Mouse (Mus musculus): ENCODE data around the gene Bcat1.

The Bcat1 gene

GRCm38 (mm10) chr6:145104241-145104939 lies 28.4 kb upstream of the Bcat1 start:
- in situ Hi-C loops (cut with MboI; ENCODE audit: unreplicated experiment in 2 of 2), result loop anchor here in 1 of 2 experiments (25.0 kb wide), 2 partner anchors 1583 to 1983 kb away; partner anchors contain the start of genes Klhl42 and Mansc4

GRCm38 (mm10) chr6:145100923-145101322 lies 24.9 kb upstream of the Bcat1 start:
- in situ Hi-C loops (cut with MboI; ENCODE audit: unreplicated experiment in 2 of 2), result loop anchor here in 1 of 2 experiments (25.0 kb wide), 2 partner anchors 1586 to 1986 kb away; partner anchors contain the start of genes Klhl42 and Mansc4

DNA sequence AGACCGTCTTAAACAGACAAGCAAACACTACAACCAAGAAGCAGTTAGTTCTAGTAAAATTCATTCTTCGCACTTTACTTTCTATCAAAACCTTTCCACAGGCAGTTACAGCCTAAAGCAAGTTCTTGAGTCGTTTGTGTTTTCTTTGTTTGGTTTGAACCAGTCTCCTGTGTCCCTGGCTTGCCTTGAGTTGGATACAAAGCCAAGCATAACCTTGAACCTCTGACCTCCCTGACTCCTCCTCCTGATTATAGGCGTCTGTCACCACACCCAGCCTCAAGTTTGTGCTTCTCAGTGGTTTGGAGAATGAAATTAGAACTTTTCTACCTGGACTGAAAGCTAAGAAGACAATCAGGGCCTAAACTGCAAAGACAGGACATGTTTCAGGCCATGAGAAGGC lies 18.4 kb upstream of the Bcat1 start:
- in situ Hi-C loops (cut with MboI; ENCODE audit: unreplicated experiment in 2 of 2), result loop anchor here (5.0 kb wide), 2 partner anchors 33 to 63 kb away; no protein-coding TSS in a partner anchor

GRCm38 (mm10) chr6:145093038-145093622 lies 17.1 kb upstream of the Bcat1 start:
- in situ Hi-C loops (cut with MboI; ENCODE audit: unreplicated experiment in 2 of 2), result loop anchor here (5.0 kb wide), 2 partner anchors 34 to 64 kb away; no protein-coding TSS in a partner anchor

DNA sequence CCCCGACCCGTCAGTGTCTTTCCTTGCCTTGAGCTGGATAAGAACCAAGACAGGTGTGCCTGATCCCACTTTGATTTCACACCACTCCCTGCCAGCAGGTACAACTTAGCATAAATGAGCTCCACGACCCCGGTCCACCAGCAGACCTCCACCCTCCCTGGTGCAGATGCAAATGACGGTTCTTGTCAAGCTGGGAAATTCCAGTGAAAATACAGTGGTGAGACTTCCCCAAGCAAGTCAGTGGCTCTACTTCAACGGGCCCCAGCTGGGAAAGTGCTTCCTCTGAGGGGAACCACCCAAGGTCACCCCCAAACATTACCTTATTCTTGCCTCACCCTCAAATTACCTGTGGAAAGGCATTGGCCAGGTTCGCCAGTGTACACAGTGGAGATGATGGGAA lies 16.0 kb upstream of the Bcat1 start:
- in situ Hi-C loops (cut with MboI; ENCODE audit: unreplicated experiment in 2 of 2), result loop anchor here (5.0 kb wide), 2 partner anchors 35 to 65 kb away; no protein-coding TSS in a partner anchor

DNA sequence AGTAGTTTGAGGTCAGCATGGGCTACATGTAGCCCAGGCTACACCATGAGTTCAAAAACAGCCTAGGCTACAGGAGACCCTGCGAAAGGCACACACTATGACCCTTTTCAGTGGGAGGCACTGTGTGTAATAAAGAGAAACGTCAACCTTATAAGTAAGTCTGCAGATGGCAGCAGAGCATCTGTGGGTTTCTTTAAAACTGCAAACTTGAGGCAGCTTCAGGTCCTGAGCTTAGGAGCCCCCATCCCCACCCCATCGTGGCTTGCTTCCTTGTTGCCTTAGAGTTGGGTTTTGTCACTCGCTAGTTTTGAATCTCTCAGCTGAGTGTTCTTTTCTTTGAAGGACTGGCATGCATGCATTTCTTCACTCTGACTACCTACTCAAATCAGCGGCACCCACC lies 14.9 kb upstream of the Bcat1 start:
- in situ Hi-C loops (cut with MboI; ENCODE audit: unreplicated experiment in 2 of 2), result loop anchor here (5.0 kb wide), 2 partner anchors 36 to 66 kb away; no protein-coding TSS in a partner anchor

- in situ Hi-C loops (cut with MboI; ENCODE audit: unreplicated experiment in 2 of 2), result loop anchor here (5.0 kb wide), 2 partner anchors 37 to 67 kb away; no protein-coding TSS in a partner anchor
These were observed 14.3 kb upstream of the Bcat1 start for GRCm38 (mm10) chr6:145090201-145090863.

DNA sequence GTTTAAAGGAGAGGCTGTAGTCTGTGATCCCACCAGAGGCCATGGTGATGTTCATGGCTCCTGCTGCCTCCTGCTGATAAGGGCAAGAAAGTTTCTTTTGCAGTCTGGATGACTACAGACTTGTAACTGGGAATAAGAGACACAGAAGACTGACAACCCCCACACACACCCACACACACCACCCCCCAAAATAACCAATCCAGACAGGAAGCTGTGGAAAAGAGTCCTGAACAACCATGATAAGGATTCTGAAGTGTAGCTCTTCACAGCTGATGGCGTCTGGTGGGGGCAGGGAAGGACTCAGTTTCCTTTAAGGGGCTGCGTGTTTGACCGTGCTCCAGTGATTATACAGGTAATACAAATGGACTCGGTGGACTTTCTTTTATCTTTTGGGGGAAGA lies 13.4 kb upstream of the Bcat1 start:
- in situ Hi-C loops (cut with MboI; ENCODE audit: unreplicated experiment in 2 of 2), result loop anchor here (5.0 kb wide), 2 partner anchors 98 to 253 kb away; no protein-coding TSS in a partner anchor

- in situ Hi-C loops (cut with MboI; ENCODE audit: unreplicated experiment in 2 of 2), result loop anchor here (5.0 kb wide), 2 partner anchors 99 to 254 kb away; no protein-coding TSS in a partner anchor
These were observed 12.6 kb upstream of the Bcat1 start for GRCm38 (mm10) chr6:145088451-145089113.

DNA sequence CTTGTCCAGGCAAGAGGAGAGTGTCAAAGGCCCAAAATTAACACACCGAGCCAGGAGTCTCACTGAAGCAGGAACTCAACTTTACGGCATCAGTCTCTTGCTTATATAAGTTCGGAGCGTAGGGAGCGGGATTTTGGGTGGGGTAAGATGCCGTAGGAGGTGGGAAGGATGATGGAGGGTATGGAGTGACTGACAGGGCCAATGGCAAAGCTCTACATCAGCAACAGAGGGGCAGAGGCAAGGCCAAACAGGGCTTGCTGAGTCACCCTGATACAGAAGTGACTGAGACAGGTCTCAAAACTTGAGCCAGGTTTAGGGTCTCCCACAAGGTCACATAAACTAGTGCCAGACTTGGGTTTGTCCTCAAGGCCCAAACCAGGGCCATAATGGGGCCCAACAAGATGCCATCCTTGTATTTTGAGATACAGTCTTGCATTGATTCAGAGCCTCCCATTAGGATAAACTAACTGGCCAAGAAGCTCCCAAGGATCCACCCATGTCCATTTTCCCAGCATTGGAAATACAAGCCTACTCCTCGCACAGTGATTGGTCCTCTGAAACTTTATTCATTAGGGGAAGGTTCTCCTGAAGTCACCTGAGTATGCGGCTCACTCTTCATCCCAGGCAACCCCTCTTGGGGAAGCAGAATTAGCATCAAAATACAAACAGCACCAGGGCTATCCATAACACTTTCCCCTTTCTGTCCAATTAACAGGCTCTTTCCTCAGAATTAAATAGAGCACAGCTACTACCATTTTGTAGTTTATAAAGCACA lies 8.5 kb upstream of the Bcat1 start:
- in situ Hi-C loops (cut with MboI; ENCODE audit: unreplicated experiment in 2 of 2), result loop anchor here (5.0 kb wide), 2 partner anchors 103 to 258 kb away; no protein-coding TSS in a partner anchor

- in situ Hi-C loops (cut with MboI; ENCODE audit: unreplicated experiment in 2 of 2), result no loop called here
These were observed 5.7 kb upstream of the Bcat1 start for GRCm38 (mm10) chr6:145081721-145082120.

- in situ Hi-C loops (cut with MboI; ENCODE audit: unreplicated experiment in 2 of 2), result loop anchor here in 1 of 2 experiments (5.0 kb wide), 1 partner anchor 57 kb away; no protein-coding TSS in a partner anchor
These were observed 3.2 kb upstream of the Bcat1 start for GRCm38 (mm10) chr6:145079087-145079759.

GRCm38 (mm10) chr6:145076286-145076685 lies 302 bp upstream of the Bcat1 start:
- in situ Hi-C loops (cut with MboI; ENCODE audit: unreplicated experiment in 2 of 2), result loop anchor here in 1 of 2 experiments (5.0 kb wide), 1 partner anchor 54 kb away; no protein-coding TSS in a partner anchor

DNA sequence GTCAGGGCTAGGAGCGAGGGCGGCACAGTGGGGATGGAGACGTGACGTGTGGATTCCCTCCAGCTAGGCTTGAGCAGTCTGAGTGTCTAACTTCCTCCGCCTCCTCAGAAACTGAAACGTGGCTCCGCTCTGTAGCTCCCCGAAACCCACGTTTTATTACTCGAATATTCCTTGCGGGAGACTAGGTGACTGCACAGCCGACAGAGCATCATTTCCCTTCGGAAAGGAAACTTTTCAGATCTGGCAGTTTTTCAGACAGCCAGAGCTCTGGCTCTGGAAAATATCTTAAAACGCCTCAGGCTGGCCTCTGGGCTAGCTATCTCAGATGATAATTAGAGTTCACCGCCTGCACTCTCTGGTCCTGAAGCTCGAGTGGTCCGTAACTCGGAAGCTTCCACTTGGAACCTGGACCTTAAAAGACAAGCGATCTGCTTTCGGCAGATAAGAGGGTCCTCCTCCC lies 866 bp downstream of the Bcat1 start:
- in situ Hi-C loops (cut with MboI; ENCODE audit: unreplicated experiment in 2 of 2), result loop anchor here in 1 of 2 experiments (5.0 kb wide), 1 partner anchor 53 kb away; no protein-coding TSS in a partner anchor

DNA sequence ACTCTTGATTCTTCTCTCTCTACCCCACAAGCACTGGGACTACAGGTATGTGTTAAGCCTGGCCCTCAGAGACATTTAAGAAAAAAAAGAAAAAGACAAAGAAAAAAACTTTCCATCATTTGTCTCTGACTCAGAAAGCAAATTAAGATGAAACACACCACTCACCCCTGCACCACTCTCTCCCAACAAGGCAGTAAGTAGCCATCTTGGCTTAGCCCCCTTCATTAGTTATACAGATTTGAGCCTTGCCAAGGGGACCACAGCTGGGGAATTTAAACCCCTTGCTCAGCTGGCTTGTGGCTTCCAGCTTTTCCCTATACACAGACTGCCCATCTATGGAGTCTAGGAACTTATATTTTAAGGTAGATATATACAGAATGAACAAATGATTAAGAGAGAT lies 1.5 kb downstream of the Bcat1 start:
- in situ Hi-C loops (cut with MboI; ENCODE audit: unreplicated experiment in 2 of 2), result loop anchor here in 1 of 2 experiments (5.0 kb wide), 1 partner anchor 37 kb away; no protein-coding TSS in a partner anchor

- in situ Hi-C loops (cut with MboI; ENCODE audit: unreplicated experiment in 2 of 2), result loop anchor here in 1 of 2 experiments (5.0 kb wide), 1 partner anchor 33 kb away; no protein-coding TSS in a partner anchor
These were observed 6.1 kb downstream of the Bcat1 start for GRCm38 (mm10) chr6:145069921-145070320.

DNA sequence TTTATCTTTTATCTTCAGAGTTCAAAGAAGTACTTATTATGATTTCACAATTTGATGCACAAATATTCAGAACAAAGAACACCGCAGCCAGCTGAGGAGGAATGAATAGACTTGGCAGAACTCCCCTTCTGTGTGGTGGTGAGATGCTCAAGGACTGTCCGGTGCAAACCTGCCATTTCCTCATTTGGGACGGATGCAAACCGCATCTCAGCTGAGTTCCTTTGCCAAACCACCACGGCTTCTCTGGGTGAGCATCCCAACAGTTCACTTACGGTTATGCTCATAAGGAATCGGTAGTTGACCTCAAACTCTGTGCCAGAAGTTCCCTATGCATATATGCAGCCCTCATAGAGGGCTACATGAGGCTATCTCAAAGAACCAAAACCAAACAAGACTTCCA lies 6.6 kb downstream of the Bcat1 start:
- in situ Hi-C loops (cut with MboI; ENCODE audit: unreplicated experiment in 2 of 2), result no loop called here

GRCm38 (mm10) chr6:145067679-145068078 lies 8.3 kb downstream of the Bcat1 start:
- in situ Hi-C loops (cut with MboI; ENCODE audit: unreplicated experiment in 2 of 2), result no loop called here

- in situ Hi-C loops (cut with MboI; ENCODE audit: unreplicated experiment in 2 of 2), result no loop called here
These were observed 9.6 kb downstream of the Bcat1 start for GRCm38 (mm10) chr6:145066416-145066815.

All from v-Abl transformed pro-B cells (cell line).